Mouse (Mus musculus): Measurements from ENCODE around the gene D17H6S53E.

- TF ChIP-seq CTCF (IDR thresholded peaks at IDR 0.05; ENCODE audit: control insufficient read depth, insufficient read depth, low read length), result no peak
- no peak for TF ChIP-seq POLR2A (IDR thresholded peaks at IDR 0.05; ENCODE audit: borderline replicate concordance, control insufficient read depth, low read depth, low read length)
Measured at GRCm38 (mm10) chr17:35094475-35095365, 31.5 kb upstream of the D17H6S53E start.

Data from bone marrow, adult 2 months (tissue).